Mouse (Mus musculus) neural tube, embryonic 11.5 days (tissue): Measurements from ENCODE around the gene Mgat4e. TPM values are rescaled to one million over a fixed set of nuclear protein-coding genes. Genes with fewer than 3 reads are reported as not detected.
A peak's percentile ranks its signal among the peaks of the same experiment; 100 is the strongest.

Source experiments
- ATAC-seq: fragments of 200-750 bp; cut with Nextera tagmentation; 2 replicates; pipeline ENCODE4 v1.8.0; 2017; ENCODE audit warnings: moderate number of reproducible peaks, mild to moderate bottlenecking, moderate TSS enrichment, moderate library complexity; ENCODE audit not compliant: insufficient read depth, low FRiP score, low TSS enrichment
- DNase-seq: peaks from one replicate; pipeline ENCODE4 v3.0.0-alpha.2; 2015; ENCODE audit warnings: low spot score
- H3K27ac ChIP-seq: fragments of 300-500 bp; sonication (generic); 2 replicates; pipeline ENCODE4 v1.5.1; 2014; ENCODE audit warnings: low read depth, mild to moderate bottlenecking, low read length
- H3K27me3 ChIP-seq: fragments of 300-500 bp; sonication (generic); 2 replicates; pipeline ENCODE4 v1.6.1; 2014; ENCODE audit warnings: mild to moderate bottlenecking, low read length, mixed read lengths; ENCODE audit not compliant: control insufficient read depth, insufficient read depth
- H3K36me3 ChIP-seq: fragments of 300-500 bp; sonication (generic); 2 replicates; pipeline ENCODE4 v1.6.1; 2014; ENCODE audit warnings: mild to moderate bottlenecking, low read length, moderate library complexity, mixed read lengths; ENCODE audit not compliant: control insufficient read depth, insufficient read depth
- H3K4me1 ChIP-seq: fragments of 300-500 bp; sonication (generic); 2 replicates; pipeline ENCODE4 v1.6.1; 2014; ENCODE audit warnings: low read length, mixed read lengths; ENCODE audit not compliant: control insufficient read depth, insufficient read depth
- H3K4me2 ChIP-seq: fragments of 300-500 bp; sonication (generic); 2 replicates; pipeline ENCODE4 v1.6.1; 2014; ENCODE audit warnings: low read depth, mild to moderate bottlenecking, moderate library complexity
- H3K4me3 ChIP-seq: fragments of 300-500 bp; sonication (generic); 2 replicates; pipeline ENCODE4 v1.5.1; 2014; ENCODE audit warnings: low read depth, low read length
- H3K9ac ChIP-seq: fragments of 300-500 bp; sonication (generic); 2 replicates; pipeline ENCODE4 v1.6.1; 2014; ENCODE audit warnings: mild to moderate bottlenecking, low read length
- H3K9me3 ChIP-seq: fragments of 300-500 bp; sonication (generic); 2 replicates; pipeline ENCODE4 v1.6.1; 2016; ENCODE audit warnings: low read length; ENCODE audit not compliant: control insufficient read depth
- WGBS: fragments of 180-500 bp; shearing (Covaris S2); extraction: QIAGEN DNeasy Blood & Tissue Kit; methylation state at CpG from one replicate; pipeline ENCODE4 v1.1.7; 2014; 5-methylcytosine and 5-hydroxymethylcytosine counted together
- polyA plus RNA-seq: library from polyadenylated mRNA; unstranded; fragments of >200 nt; fragmentation: Nextera tagmentation; extraction: Ambion mirVana; gene quantifications from 2 replicates; pipeline ENCODE4 v1.2.1, GENCODE M21; 2014

Mgat4e gene
- polyA plus RNA-seq, 1 experiment from 2014 or later: not detected

- Histone ChIP-seq H3K4me1 (peaks cover 13% of the 10 kb centered on the region), H3K9ac (peak overlapping the region; percentile 99), H3K4me3 (peak overlapping the region; percentile 100), H3K9me3 (no peaks in the 10 kb centered on the region), H3K27ac (peak overlapping the region; percentile 91), H3K27me3 (no peaks in the 10 kb centered on the region), H3K4me2 (peak overlapping the region; percentile 56), H3K36me3 (no peaks in the 10 kb centered on the region)
- DNase-seq: no peak
- WGBS: under 1% methylated on average over 48 of the region's 50 CpGs
- ATAC-seq: no peak
These were observed 10.9 kb upstream of the Mgat4e start for GRCm38 (mm10) chr1:134560396-134560795.

DNA sequence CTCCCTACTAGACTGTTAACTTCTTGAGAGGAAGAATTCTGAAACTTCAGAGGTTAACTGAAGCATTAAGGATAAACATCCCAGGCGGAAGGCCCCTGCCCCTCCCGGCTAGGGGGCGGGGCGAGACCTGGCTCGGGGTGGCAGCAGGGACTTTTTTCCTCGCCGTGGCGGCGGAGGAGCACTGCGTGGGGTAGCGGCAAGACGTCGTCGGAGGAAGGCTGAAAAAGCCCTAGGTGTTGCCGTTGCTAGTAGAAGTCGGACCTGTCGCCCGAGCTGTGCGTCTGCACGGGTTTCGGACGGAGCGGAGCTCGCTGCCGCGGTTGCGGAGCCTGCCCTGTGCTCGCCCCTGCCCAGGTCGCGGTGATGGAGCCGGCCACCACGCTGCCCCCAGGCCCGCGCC lies 10.5 kb upstream of the Mgat4e start, which contains the start of gene Kdm5b:
Gene Kdm5b, plus strand, starts transcription at position 196 of the 400 bp plus-strand sequence.
- ATAC-seq: 0 out of 2 replicates have a peak, but pooled peaks have one; percentile 14
- Histone ChIP-seq H3K9me3 (no peaks in the 10 kb centered on the region), H3K27me3 (no peaks in the 10 kb centered on the region), H3K4me3 (peak within 1 kb of the TSS; percentile 100), H3K4me1 (peaks cover 13% of the 10 kb centered on the region), H3K4me2 (peak within 1 kb of the TSS; percentile 56), H3K27ac (peak within 1 kb of the TSS; percentile 91), H3K36me3 (no peaks in the 10 kb centered on the region), H3K9ac (peak within 1 kb of the TSS; percentile 99)
- DNase-seq: peak; percentile 88
- 0% methylated on average over 34 of the region's 34 CpGs for WGBS

- Histone ChIP-seq H3K27ac (no peak overlapping the region), H3K4me1 (peaks cover 13% of the 10 kb centered on the region), H3K36me3 (no peaks in the 10 kb centered on the region), H3K4me3 (no peak overlapping the region), H3K9ac (no peak overlapping the region), H3K27me3 (no peaks in the 10 kb centered on the region), H3K4me2 (no peak overlapping the region), H3K9me3 (no peaks in the 10 kb centered on the region)
- ATAC-seq (no peak), DNase-seq (no peak)
- WGBS: 73% methylated on average over 3 of the region's 3 CpGs
These were observed 9.7 kb upstream of the Mgat4e start for GRCm38 (mm10) chr1:134559226-134559625.

- Histone ChIP-seq H3K36me3 (no peaks in the 10 kb centered on the region), H3K4me2 (no peak overlapping the region), H3K27ac (no peak overlapping the region), H3K27me3 (no peaks in the 10 kb centered on the region), H3K9ac (no peak overlapping the region), H3K4me3 (no peak overlapping the region), H3K9me3 (no peaks in the 10 kb centered on the region), H3K4me1 (peaks cover 13% of the 10 kb centered on the region)
- ATAC-seq (no peak), DNase-seq (no peak)
- WGBS: 63% methylated on average over 5 of the region's 5 CpGs
These were observed 9.0 kb upstream of the Mgat4e start for GRCm38 (mm10) chr1:134558511-134558910.

GRCm38 (mm10) chr1:134556671-134557218 lies 7.3 kb upstream of the Mgat4e start:
- peaks cover 9% of the 10 kb centered on the region; the same call in 1 of the 2 replicates for H3K4me1 ChIP-seq
- 0% methylated on average over 34 of the region's 35 CpGs for WGBS
- DNase-seq (peak; percentile 97), ATAC-seq (peak; percentile 93)
- H3K4me3 ChIP-seq: peak overlapping the region; percentile 66
- H3K9ac ChIP-seq: peak overlapping the region; percentile 77
- H3K27me3 ChIP-seq: no peaks in the 10 kb centered on the region
- peak overlapping the region; percentile 81 for H3K4me2 ChIP-seq
- no peaks in the 10 kb centered on the region for H3K36me3 ChIP-seq
- H3K27ac ChIP-seq: peak overlapping the region; percentile 78
- H3K9me3 ChIP-seq: no peaks in the 10 kb centered on the region

- WGBS: under 1% methylated on average over 40 of the region's 46 CpGs
- ATAC-seq (peak; percentile 14), DNase-seq (peak; percentile 36)
- peak overlapping the region; percentile 77 for H3K9ac ChIP-seq
- peak overlapping the region; percentile 81 for H3K4me2 ChIP-seq
- no peaks in the 10 kb centered on the region for H3K27me3 ChIP-seq
- H3K9me3 ChIP-seq: no peaks in the 10 kb centered on the region
- peak overlapping the region; percentile 66 for H3K4me3 ChIP-seq
- peak overlapping the region; percentile 78 for H3K27ac ChIP-seq
- no peaks in the 10 kb centered on the region for H3K36me3 ChIP-seq
- H3K4me1 ChIP-seq: peaks cover 9% of the 10 kb centered on the region; the same call in 1 of the 2 replicates
These were observed 6.6 kb upstream of the Mgat4e start for GRCm38 (mm10) chr1:134555871-134556670.

- H3K36me3 ChIP-seq: no peaks in the 10 kb centered on the region
- no peak overlapping the region for H3K9ac ChIP-seq
- H3K4me1 ChIP-seq: peaks cover 9% of the 10 kb centered on the region; the same call in 1 of the 2 replicates
- 30% methylated on average over 13 of the region's 13 CpGs for WGBS
- no peaks in the 10 kb centered on the region for H3K27me3 ChIP-seq
- no peak overlapping the region for H3K27ac ChIP-seq
- DNase-seq: no peak
- H3K4me3 ChIP-seq: peak overlapping the region; percentile 66; the same call in 1 of the 2 replicates
- no peaks in the 10 kb centered on the region for H3K9me3 ChIP-seq
- H3K4me2 ChIP-seq: peak overlapping the region; percentile 81
- no peak for ATAC-seq
These were observed 5.9 kb upstream of the Mgat4e start for GRCm38 (mm10) chr1:134555240-134555870.

- Histone ChIP-seq H3K36me3 (no peaks in the 10 kb centered on the region), H3K27me3 (no peaks in the 10 kb centered on the region), H3K9ac (no peak overlapping the region), H3K27ac (no peak overlapping the region), H3K9me3 (no peaks in the 10 kb centered on the region), H3K4me1 (peaks cover 9% of the 10 kb centered on the region; the same call in 1 of the 2 replicates), H3K4me3 (no peak overlapping the region), H3K4me2 (no peak overlapping the region)
- ATAC-seq: no peak
- 69% methylated on average over 3 of the region's 3 CpGs for WGBS
- DNase-seq: no peak
These were observed 2.9 kb upstream of the Mgat4e start for GRCm38 (mm10) chr1:134552396-134552795.
